Mouse (Mus musculus) stomach, embryonic 14.5 days (tissue): ENCODE data around the gene Tgif1. TPM values are rescaled to one million over a fixed set of nuclear protein-coding genes. Genes with fewer than 3 reads are reported as not detected.

Source experiments
- microRNA counts: library from miRNA; unstranded; fragments of <30 nt; microRNA quantifications from one replicate; lab custom pipeline; 2016
- microRNA-seq: library from miRNA; unstranded; fragments of <30 nt; microRNA quantifications from one replicate; pipeline ENCODE4, GENCODE M21; 2016
- polyA plus RNA-seq: library from polyadenylated mRNA; unstranded; fragments of >200 nt; fragmentation: Nextera tagmentation; extraction: Ambion mirVana; gene quantifications from 2 replicates; pipeline ENCODE4 v1.2.1, GENCODE M21; 2014

Tgif1 gene
- polyA plus RNA-seq, 1 experiment from 2014 or later, result 65.0 TPM

MicroRNA genes within 50 kb of the gene (microRNA counts, 519-probe panel; counts per million panel counts)
- microRNA mmu-miR-1195 (lab: Ali Mortazavi, UCI), result not detected

Small RNAs within 50 kb of the gene (microRNA-seq; reads per million reads assigned to microRNA genes)
- gene Mir1195, result not detected

Other genes with a start within 250 kb of the Tgif1 start
- 16.6 and 20.0 TPM in 2 replicates for gene Myom1, start 149.1 kb upstream of the Tgif1 start, polyA plus RNA-seq
- gene Myl12a, start 149.3 kb upstream of the Tgif1 start, polyA plus RNA-seq, result 569 and 588 TPM in 2 replicates